Mouse (Mus musculus) B cell, adult 2 months (primary cell): ENCODE results near the gene Trim31.

Experiments used
- DNase-seq, 2 experiments: peaks; one replicate each; pipeline ENCODE4 v3.0.0; 2022

The Trim31 gene

GRCm38 (mm10) chr17:36897065-36897464 is 853 bp upstream of the Trim31 start:
- DNase-seq = no peak

GRCm38 (mm10) chr17:36899376-36899775 is 1.5 kb downstream of the Trim31 start:
- no peak for DNase-seq

- DNase-seq = no peak
Observed at GRCm38 (mm10) chr17:36900001-36900400, 2.1 kb downstream of the Trim31 start.

- no peak for DNase-seq
Observed at GRCm38 (mm10) chr17:36900691-36901090, 2.8 kb downstream of the Trim31 start.

- DNase-seq = no peak
Observed at GRCm38 (mm10) chr17:36903651-36904050, 5.7 kb downstream of the Trim31 start.

- no peak for DNase-seq
Observed at GRCm38 (mm10) chr17:36908235-36908634, 10.3 kb downstream of the Trim31 start.

- DNase-seq = no peak
Observed at GRCm38 (mm10) chr17:36909802-36910201, 11.9 kb downstream of the Trim31 start.

- no peak for DNase-seq
Observed at GRCm38 (mm10) chr17:36912031-36912430, 14.1 kb downstream of the Trim31 start.

- peak; percentile 81 to 85 for DNase-seq
Observed at GRCm38 (mm10) chr17:36914108-36914507, 16.2 kb downstream of the Trim31 start.

- peak; percentile 72 to 75 for DNase-seq
Observed at GRCm38 (mm10) chr17:36915076-36915475, 17.2 kb downstream of the Trim31 start.

GRCm38 (mm10) chr17:36920239-36920638 is 22.3 kb downstream of the Trim31 start:
- DNase-seq = no peak

- DNase-seq = no peak
Observed at GRCm38 (mm10) chr17:36922715-36923114, 24.8 kb downstream of the Trim31 start.

- no peak for DNase-seq
Observed at GRCm38 (mm10) chr17:36923491-36923890, 25.6 kb downstream of the Trim31 start.

- no peak for DNase-seq
Observed at GRCm38 (mm10) chr17:36927496-36928120, 29.7 kb downstream of the Trim31 start.

GRCm38 (mm10) chr17:36929236-36929932 is 31.5 kb downstream of the Trim31 start:
- DNase-seq = no peak

GRCm38 (mm10) chr17:36930233-36930632 is 32.3 kb downstream of the Trim31 start:
- DNase-seq = no peak

GRCm38 (mm10) chr17:36931130-36931529 is 33.2 kb downstream of the Trim31 start:
- DNase-seq = no peak

- DNase-seq = no peak
Observed at GRCm38 (mm10) chr17:36931806-36932205, 33.9 kb downstream of the Trim31 start.

GRCm38 (mm10) chr17:36938056-36938455 is 40.1 kb downstream of the Trim31 start:
- DNase-seq = no peak

GRCm38 (mm10) chr17:36942391-36942790 is 44.5 kb downstream of the Trim31 start:
- DNase-seq = peak; percentile 23 to 34

- DNase-seq = peak in 1 of 2 experiments; percentile 17
Observed at GRCm38 (mm10) chr17:36942791-36943471, 45.0 kb downstream of the Trim31 start, which contains the start of gene Rnf39. Gene Rnf39 (plus strand): TSS chr17:36942918.

- DNase-seq = no peak
Observed at GRCm38 (mm10) chr17:36943691-36944090, 45.8 kb downstream of the Trim31 start.

GRCm38 (mm10) chr17:36944121-36944775 is 46.3 kb downstream of the Trim31 start:
- no peak for DNase-seq
